Mouse (Mus musculus): ENCODE data around the gene Arpp21. TPM values are rescaled to one million over a fixed set of nuclear protein-coding genes. Genes with fewer than 3 reads are reported as not detected.

The Arpp21 gene
- polyA plus RNA-seq, 1 experiment from 2014 or later, result 0.83 TPM

GRCm38 (mm10) chr9:112032169-112032568 is 203.6 kb downstream of the Arpp21 start:
- no peaks in the 10 kb centered on the region for H3K27me3 ChIP-seq (replicated peaks)
- H3K4me1 ChIP-seq, result no peaks in the 10 kb centered on the region
- H3K9me3 ChIP-seq (replicated peaks), result no peaks in the 10 kb centered on the region
- H3K4me2 ChIP-seq, result no peak overlapping the region
- no peak for ATAC-seq
- H3K36me3 ChIP-seq, result no peaks in the 10 kb centered on the region
- no peak overlapping the region for H3K9ac ChIP-seq
- no peak overlapping the region for H3K4me3 ChIP-seq
- no peak overlapping the region for H3K27ac ChIP-seq
- 75% methylated on average over 7 of the region's 7 CpGs for WGBS (ENCODE audit: insufficient replicate concordance)

- 74% methylated on average over 8 of the region's 8 CpGs for WGBS (ENCODE audit: insufficient replicate concordance)
- Histone ChIP-seq H3K4me1 (no peaks in the 10 kb centered on the region), H3K9me3 (replicated peaks) (no peaks in the 10 kb centered on the region), H3K4me3 (no peak overlapping the region), H3K9ac (no peak overlapping the region), H3K36me3 (no peaks in the 10 kb centered on the region), H3K27me3 (replicated peaks) (no peaks in the 10 kb centered on the region), H3K4me2 (no peak overlapping the region), H3K27ac (no peak overlapping the region)
- ATAC-seq, result no peak
Observed at GRCm38 (mm10) chr9:112023562-112024015, 212.1 kb downstream of the Arpp21 start.

DNA sequence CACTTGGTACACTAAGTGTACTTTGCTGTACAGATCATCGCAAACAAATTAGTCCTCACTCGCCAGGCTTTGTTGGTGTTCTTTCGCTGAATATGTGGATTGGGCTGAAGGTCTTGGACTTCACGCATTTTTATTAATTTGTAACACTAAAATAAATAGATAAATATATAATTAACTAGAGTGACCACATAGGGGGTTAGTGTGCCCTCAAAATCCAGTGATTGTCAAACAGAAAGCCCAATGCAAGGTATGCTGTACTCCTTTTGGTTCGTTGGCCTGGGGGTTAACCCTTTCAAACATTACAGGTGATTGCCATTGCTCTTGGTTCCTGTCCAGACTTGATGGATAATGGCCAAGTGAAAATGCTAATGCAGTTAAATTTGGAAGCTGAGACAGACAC is 212.6 kb downstream of the Arpp21 start:
- H3K9me3 ChIP-seq (replicated peaks), result no peaks in the 10 kb centered on the region
- H3K27ac ChIP-seq, result no peak overlapping the region
- no peaks in the 10 kb centered on the region for H3K36me3 ChIP-seq
- ATAC-seq, result no peak
- no peaks in the 10 kb centered on the region for H3K4me1 ChIP-seq
- H3K4me2 ChIP-seq, result no peak overlapping the region
- H3K9ac ChIP-seq, result no peak overlapping the region
- H3K4me3 ChIP-seq, result no peak overlapping the region
- no peaks in the 10 kb centered on the region for H3K27me3 ChIP-seq (replicated peaks)
- 79% methylated on average over 5 of the region's 5 CpGs for WGBS (ENCODE audit: insufficient replicate concordance)

Small RNA genes within 50 kb of the gene (microRNA-seq; reads per million reads assigned to microRNA genes)
- 38.3 reads per million, percentile 39 among the genes with 10 or more reads in this experiment for gene Mir128-2

Data from liver, embryonic 12.5 days (tissue).